Mouse (Mus musculus) bone marrow macrophage, adult 2 months (primary cell): ENCODE data around the gene Myo1d. TPM values are rescaled to one million over a fixed set of nuclear protein-coding genes. Genes with fewer than 3 reads are reported as not detected.

ENCODE experiments used
- H3K27ac ChIP-seq: 2 replicates; pipeline ENCODE4 v1.5.1; 2012; ENCODE audit warnings: low read depth, low read length; ENCODE audit not compliant: insufficient read depth
- H3K4me1 ChIP-seq: 2 replicates; pipeline ENCODE4 v1.6.1; 2012; ENCODE audit warnings: low read length; ENCODE audit not compliant: control insufficient read depth, insufficient read depth
- H3K4me3 ChIP-seq: 2 replicates; pipeline ENCODE4 v1.5.1; 2012; ENCODE audit warnings: mild to moderate bottlenecking, low read length, moderate library complexity; ENCODE audit not compliant: insufficient read depth
- CTCF ChIP-seq: IDR thresholded peaks from 2 replicates; pipeline ENCODE4 v1.5.1; 2012; ENCODE audit warnings: low read depth, mild to moderate bottlenecking, low read length, moderate library complexity
- POLR2A ChIP-seq: IDR thresholded peaks from 2 replicates; pipeline ENCODE4 v1.6.1; 2012; ENCODE audit warnings: mild to moderate bottlenecking, low read depth, low read length, borderline replicate concordance
- polyA plus RNA-seq: library from polyadenylated mRNA; stranded (reverse); fragments of >200 nt; gene quantifications from 2 replicates; pipeline ENCODE4 v1.2.4, GENCODE M21; 2012; ENCODE audit not compliant: missing spikeins, insufficient read depth, insufficient read length

Gene Myo1d
- polyA plus RNA-seq, 1 experiment = 0.75 TPM

DNA sequence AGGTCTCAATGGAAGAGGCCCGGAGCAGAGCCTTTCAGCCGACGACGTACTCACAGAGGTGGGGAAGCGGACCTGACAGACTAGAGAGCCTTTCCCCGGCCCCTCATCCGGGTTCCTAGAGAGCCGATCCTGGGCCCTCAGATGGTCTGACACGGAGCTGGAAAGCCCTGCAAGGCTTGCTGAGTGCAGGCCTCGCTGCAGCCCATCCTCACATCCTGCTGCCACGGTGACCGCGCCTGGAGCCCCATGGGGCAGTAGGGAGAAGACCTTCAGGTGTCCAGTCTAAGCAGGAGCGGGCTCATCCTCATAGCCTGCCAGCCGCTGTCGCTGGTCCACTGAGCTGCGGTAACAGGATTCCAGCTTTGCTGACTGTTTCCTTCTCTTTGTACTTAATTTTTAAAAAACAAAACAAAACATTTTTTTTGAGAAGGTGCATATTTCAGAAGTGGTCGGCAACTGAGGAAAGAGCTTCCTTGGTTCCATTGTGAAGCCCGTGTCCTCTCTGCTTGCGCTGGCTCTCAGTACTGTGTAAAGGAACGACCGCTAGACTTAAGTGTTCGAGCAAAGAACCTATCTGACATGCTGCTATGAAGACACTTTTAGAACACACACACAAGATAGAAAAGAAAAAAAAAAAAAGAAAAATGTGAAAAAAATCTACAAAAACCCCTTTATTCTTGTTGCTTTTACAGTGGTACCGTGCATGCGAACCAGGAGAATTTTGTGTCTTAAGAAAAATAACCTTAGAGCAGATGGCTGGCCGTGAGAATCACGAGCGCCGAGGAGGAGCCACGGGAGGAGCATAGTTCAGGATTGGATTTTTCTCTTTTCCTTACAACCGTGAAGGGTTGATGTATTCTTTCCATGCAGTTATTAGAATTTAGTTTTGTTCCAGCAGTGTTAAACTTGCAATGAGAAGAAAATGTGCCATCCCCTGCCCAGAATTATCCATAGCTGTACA lies 299.6 kb downstream of the Myo1d start:
- H3K4me3 ChIP-seq = no peak overlapping the region
- TF ChIP-seq POLR2A (no peak), CTCF (no peak)
- no peak overlapping the region for H3K27ac ChIP-seq
- peaks cover 21% of the 10 kb centered on the region for H3K4me1 ChIP-seq

GRCm38 (mm10) chr11:80479425-80479824 lies 300.4 kb downstream of the Myo1d start:
- H3K27ac ChIP-seq = no peak overlapping the region
- TF ChIP-seq POLR2A (no peak), CTCF (no peak)
- peaks cover 23% of the 10 kb centered on the region for H3K4me1 ChIP-seq
- H3K4me3 ChIP-seq = no peak overlapping the region

DNA sequence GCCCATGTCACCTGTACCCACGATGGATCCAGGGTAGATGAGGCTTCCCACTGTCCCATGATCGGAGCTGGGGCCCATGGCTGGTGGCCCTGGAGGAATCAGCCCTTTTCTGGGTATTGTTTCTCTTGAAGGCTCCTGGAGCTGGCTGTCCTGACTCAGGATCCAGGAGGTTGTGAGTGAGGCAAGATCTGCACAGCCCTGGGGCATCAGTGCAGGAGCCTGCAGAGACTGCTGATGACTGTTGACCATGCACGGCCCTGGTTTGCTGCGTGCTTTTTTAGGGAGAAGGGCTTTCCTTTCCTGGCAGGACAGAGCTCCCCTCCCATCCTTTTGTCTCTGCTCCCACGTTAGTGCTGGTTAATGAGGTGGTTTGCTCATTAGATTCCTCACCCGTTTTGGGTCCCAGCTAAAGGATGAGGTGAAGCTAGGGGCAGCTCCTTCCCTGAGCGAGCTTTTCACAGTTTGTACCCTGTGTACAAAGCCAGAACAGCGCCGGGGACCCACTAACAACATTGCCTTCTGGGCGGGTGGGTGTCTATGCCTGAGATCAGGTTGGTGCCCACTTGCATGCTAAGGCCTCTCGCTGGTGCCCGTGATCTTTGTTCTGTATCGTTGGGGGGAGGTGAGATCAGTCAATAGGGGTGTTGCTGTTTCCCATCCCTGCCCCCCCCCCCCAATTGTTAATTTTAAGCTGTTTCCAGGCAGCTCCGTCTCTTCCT lies 301.0 kb downstream of the Myo1d start:
- no peak overlapping the region for H3K4me3 ChIP-seq
- peaks cover 28% of the 10 kb centered on the region for H3K4me1 ChIP-seq
- H3K27ac ChIP-seq = no peak overlapping the region
- TF ChIP-seq POLR2A (no peak), CTCF (no peak)

DNA sequence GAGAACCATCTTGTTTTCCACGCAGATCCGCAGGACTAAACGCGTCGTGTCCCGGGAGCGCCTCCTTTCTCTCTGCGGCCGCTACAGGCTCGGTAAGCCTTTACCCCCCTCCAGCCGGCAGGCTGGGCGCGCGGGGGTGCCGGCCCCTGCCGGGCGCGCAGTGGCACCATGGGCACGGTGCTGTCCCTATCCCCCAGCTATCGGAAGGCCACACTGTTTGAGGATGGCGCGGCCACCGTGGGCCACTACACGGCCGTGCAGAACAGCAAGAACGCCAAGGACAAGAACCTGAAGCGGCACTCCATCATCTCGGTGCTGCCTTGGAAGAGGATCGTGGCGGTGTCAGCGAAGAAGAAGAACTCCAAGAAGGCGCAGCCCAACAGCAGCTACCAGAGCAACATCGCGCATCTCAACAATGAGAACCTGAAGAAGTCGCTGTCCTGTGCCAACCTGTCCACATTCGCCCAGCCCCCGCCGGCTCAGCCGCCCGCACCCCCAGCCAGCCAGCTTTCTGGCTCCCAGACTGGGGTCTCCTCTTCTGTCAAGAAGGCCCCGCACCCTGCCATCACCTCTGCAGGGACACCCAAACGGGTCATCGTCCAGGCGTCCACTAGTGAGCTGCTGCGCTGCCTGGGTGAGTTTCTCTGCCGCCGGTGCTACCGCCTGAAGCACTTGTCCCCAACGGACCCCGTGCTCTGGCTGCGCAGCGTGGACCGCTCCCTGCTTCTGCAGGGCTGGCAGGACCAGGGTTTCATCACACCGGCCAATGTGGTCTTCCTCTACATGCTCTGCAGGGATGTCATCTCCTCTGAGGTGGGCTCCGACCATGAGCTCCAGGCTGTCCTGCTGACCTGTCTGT lies 302.3 kb downstream of the Myo1d start:
- Histone ChIP-seq H3K27ac (no peak overlapping the region), H3K4me3 (peak overlapping the region; percentile 79), H3K4me1 (peaks cover 28% of the 10 kb centered on the region)
- no peak for TF ChIP-seq CTCF
- TF ChIP-seq POLR2A = no peak

GRCm38 (mm10) chr11:80476222-80477189 lies 303.3 kb downstream of the Myo1d start, which contains the start of gene Cdk5r1:
Cdk5r1 (plus strand) TSS chr11:80477023.
- peaks cover 28% of the 10 kb centered on the region for H3K4me1 ChIP-seq
- H3K27ac ChIP-seq = peak within 1 kb of the TSS; percentile 53
- peak within 1 kb of the TSS; percentile 81 for H3K4me3 ChIP-seq
- no peak for TF ChIP-seq CTCF
- no peak; the same call in 1 of the 2 replicates for TF ChIP-seq POLR2A

DNA sequence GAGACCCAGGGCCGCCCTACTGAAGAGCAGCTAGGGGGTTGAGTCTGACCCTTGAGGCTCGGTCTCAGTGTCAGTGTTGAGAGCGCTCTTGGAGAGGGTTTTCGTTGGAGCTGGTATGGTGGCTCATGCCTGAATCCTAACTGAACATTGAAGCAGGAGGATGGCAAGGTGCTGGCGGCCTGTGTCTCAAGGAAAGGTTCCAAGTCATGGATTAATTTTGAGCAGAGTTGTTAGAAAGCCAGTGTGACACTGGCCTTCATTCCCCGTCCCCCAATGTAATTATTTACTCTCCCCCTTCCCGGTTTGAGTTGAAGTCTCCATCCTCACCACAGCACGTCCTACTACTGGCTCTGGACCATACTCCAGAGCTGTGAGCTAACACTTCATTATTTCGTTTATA lies 304.3 kb downstream of the Myo1d start:
- H3K27ac ChIP-seq = no peak overlapping the region
- H3K4me3 ChIP-seq = no peak overlapping the region
- peaks cover 21% of the 10 kb centered on the region for H3K4me1 ChIP-seq
- no peak for TF ChIP-seq POLR2A
- TF ChIP-seq CTCF = no peak

- H3K4me3 ChIP-seq = no peak overlapping the region
- H3K4me1 ChIP-seq = peaks cover 17% of the 10 kb centered on the region
- no peak for TF ChIP-seq POLR2A
- no peak for TF ChIP-seq CTCF
- no peak overlapping the region for H3K27ac ChIP-seq
These were observed 305.0 kb downstream of the Myo1d start for GRCm38 (mm10) chr11:80474846-80475245.

GRCm38 (mm10) chr11:80474175-80474691 lies 305.6 kb downstream of the Myo1d start:
- TF ChIP-seq CTCF = peak; percentile 46; the same call in 1 of the 2 replicates
- no peak for TF ChIP-seq POLR2A
- Histone ChIP-seq H3K27ac (no peak overlapping the region), H3K4me3 (no peak overlapping the region), H3K4me1 (peaks cover 14% of the 10 kb centered on the region)
